Mouse (Mus musculus): ENCODE results near the gene Gcn1l1.

DNA sequence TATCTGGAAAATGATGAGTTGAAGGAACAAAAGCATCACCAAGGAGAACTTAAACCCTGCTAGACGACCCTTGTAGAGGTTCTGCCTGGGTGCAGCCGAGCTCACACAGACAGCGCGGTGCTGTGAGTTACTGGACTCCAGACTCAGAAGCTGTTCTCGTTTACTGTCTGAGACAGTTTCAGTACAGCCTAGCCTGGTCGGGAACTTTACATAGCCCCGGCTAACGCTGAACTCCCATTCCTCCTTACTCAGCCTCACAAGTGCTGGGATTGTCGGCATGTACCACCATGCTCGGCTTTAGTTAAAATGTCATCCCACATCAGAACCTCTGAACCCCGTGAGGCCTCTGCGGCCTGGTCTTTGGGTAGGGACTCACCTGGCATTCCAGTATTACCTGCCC, 103.9 kb downstream of the Gcn1l1 start:
- TF ChIP-seq CTCF (IDR thresholded peaks at IDR 0.05; ENCODE audit: low read depth) (no peak), EP300 (IDR thresholded peaks at IDR 0.05; ENCODE audit: low read depth) (no peak)
